Mouse (Mus musculus): Measurements from ENCODE around the gene Rassf1. TPM values are rescaled to one million over a fixed set of nuclear protein-coding genes. Genes with fewer than 3 reads are reported as not detected.

Gene Rassf1
- polyA plus RNA-seq, 1 experiment: 12.6 TPM

- Histone ChIP-seq H3K36me3 (replicated peaks; ENCODE audit: low read length) (peaks cover 4% of the 10 kb centered on the region), H3K9me3 (no peaks in the 10 kb centered on the region), H3K27me3 (replicated peaks) (peaks cover 53% of the 10 kb centered on the region), H3K4me3 (replicated peaks) (no peak overlapping the region), H3K4me1 (peaks cover 41% of the 10 kb centered on the region)
- no peak for TF ChIP-seq GATA1 (IDR thresholded peaks at IDR 0.05; ENCODE audit: borderline replicate concordance, low read length)
- no peak for TF ChIP-seq FLI1 (IDR thresholded peaks at IDR 0.05; ENCODE audit: low read length)
These were observed 48.5 kb downstream of the Rassf1 start for GRCm38 (mm10) chr9:107599842-107600241.

DNA sequence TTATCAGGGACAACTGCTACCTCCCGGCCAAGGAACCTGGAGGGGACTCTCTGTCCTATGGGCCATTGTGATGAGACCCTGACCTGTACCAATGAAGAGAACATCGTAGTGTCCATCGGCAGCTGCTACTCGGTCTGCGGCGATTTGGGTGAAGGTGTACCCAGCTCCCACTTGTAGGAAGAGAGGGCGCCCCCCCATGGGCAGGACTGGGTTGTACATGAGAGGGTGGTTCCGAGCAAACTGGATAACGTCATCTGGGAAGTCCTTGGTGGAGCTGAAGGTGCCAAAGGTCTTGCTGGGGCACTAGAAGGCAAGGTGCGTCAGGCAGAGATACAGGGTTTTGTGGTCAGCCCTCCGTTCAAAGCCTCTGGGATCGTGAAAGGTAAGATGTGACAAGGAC lies 49.4 kb downstream of the Rassf1 start:
- H3K4me1 ChIP-seq: peaks cover 44% of the 10 kb centered on the region
- peaks cover 61% of the 10 kb centered on the region for H3K27me3 ChIP-seq (replicated peaks)
- TF ChIP-seq FLI1 (IDR thresholded peaks at IDR 0.05; ENCODE audit: low read length) (no peak), GATA1 (IDR thresholded peaks at IDR 0.05; ENCODE audit: borderline replicate concordance, low read length) (no peak)
- H3K36me3 ChIP-seq (replicated peaks; ENCODE audit: low read length): no peaks in the 10 kb centered on the region
- no peak overlapping the region for H3K4me3 ChIP-seq (replicated peaks)
- no peaks in the 10 kb centered on the region for H3K9me3 ChIP-seq

DNA sequence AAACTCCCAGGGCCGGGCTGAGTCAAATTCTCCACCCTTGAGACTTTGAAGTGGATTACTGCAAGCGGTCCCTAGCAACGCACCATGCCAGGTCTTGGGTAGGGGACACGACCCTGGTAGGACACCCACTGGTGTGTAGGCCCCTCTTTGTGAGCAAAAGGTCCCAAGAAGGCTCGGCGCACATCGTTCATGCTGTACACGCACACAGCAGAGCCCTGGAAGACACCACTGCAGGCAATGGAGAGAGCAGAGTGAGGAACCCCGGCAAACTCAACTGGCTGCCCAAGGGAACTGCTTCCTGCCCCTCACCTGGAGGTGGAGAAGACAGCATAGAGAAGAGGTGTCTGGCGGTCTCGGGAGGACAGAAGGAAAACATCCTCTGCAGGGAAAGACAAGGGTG lies 49.9 kb downstream of the Rassf1 start:
- H3K36me3 ChIP-seq (replicated peaks; ENCODE audit: low read length): no peaks in the 10 kb centered on the region
- no peak for TF ChIP-seq GATA1 (IDR thresholded peaks at IDR 0.05; ENCODE audit: borderline replicate concordance, low read length)
- no peak for TF ChIP-seq FLI1 (IDR thresholded peaks at IDR 0.05; ENCODE audit: low read length)
- peaks cover 65% of the 10 kb centered on the region for H3K27me3 ChIP-seq (replicated peaks)
- H3K4me3 ChIP-seq (replicated peaks): no peak overlapping the region
- no peaks in the 10 kb centered on the region for H3K9me3 ChIP-seq
- peaks cover 44% of the 10 kb centered on the region for H3K4me1 ChIP-seq

- H3K36me3 ChIP-seq (replicated peaks; ENCODE audit: low read length): no peaks in the 10 kb centered on the region
- peaks cover 45% of the 10 kb centered on the region for H3K4me1 ChIP-seq
- no peak for TF ChIP-seq GATA1 (IDR thresholded peaks at IDR 0.05; ENCODE audit: borderline replicate concordance, low read length)
- no peak for TF ChIP-seq FLI1 (IDR thresholded peaks at IDR 0.05; ENCODE audit: low read length)
- peaks cover 69% of the 10 kb centered on the region for H3K27me3 ChIP-seq (replicated peaks)
- H3K9me3 ChIP-seq: no peaks in the 10 kb centered on the region
- H3K4me3 ChIP-seq (replicated peaks): peak overlapping the region; percentile 86
These were observed 50.8 kb downstream of the Rassf1 start for GRCm38 (mm10) chr9:107602068-107602648.

DNA sequence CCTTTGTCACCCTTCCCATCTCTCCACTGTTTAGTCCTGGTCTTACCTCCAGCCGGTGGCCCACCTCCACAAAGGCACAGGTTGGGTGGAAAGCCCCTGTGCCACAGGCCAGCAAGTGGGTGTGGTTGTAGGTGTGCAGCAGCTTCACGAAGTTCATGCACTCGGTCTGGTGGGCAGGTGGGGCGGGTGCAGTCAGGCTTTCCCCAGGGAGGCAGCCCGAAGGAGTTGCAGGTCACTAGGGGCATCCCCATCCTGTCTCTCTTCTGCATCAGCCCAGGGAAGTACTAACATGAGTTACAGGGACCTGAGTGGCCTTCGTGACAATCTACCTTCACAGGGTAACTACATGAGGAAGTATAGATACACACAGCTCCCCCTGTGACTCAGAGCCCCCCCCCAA lies 51.9 kb downstream of the Rassf1 start:
- no peak for TF ChIP-seq GATA1 (IDR thresholded peaks at IDR 0.05; ENCODE audit: borderline replicate concordance, low read length)
- TF ChIP-seq FLI1 (IDR thresholded peaks at IDR 0.05; ENCODE audit: low read length): no peak
- peaks cover 43% of the 10 kb centered on the region for H3K4me1 ChIP-seq
- no peaks in the 10 kb centered on the region for H3K36me3 ChIP-seq (replicated peaks; ENCODE audit: low read length)
- no peaks in the 10 kb centered on the region for H3K9me3 ChIP-seq
- peaks cover 68% of the 10 kb centered on the region for H3K27me3 ChIP-seq (replicated peaks)
- no peak overlapping the region for H3K4me3 ChIP-seq (replicated peaks)

GRCm38 (mm10) chr9:107605041-107605661 lies 53.8 kb downstream of the Rassf1 start:
- Histone ChIP-seq H3K9me3 (no peaks in the 10 kb centered on the region), H3K36me3 (replicated peaks; ENCODE audit: low read length) (no peaks in the 10 kb centered on the region), H3K4me3 (replicated peaks) (no peak overlapping the region), H3K27me3 (replicated peaks) (peaks cover 56% of the 10 kb centered on the region), H3K4me1 (peaks cover 55% of the 10 kb centered on the region)
- TF ChIP-seq FLI1 (IDR thresholded peaks at IDR 0.05; ENCODE audit: low read length): no peak
- TF ChIP-seq GATA1 (IDR thresholded peaks at IDR 0.05; ENCODE audit: borderline replicate concordance, low read length): no peak

GRCm38 (mm10) chr9:107606591-107606990 lies 55.2 kb downstream of the Rassf1 start:
- no peaks in the 10 kb centered on the region for H3K36me3 ChIP-seq (replicated peaks; ENCODE audit: low read length)
- peaks cover 60% of the 10 kb centered on the region for H3K4me1 ChIP-seq
- H3K27me3 ChIP-seq (replicated peaks): peaks cover 42% of the 10 kb centered on the region
- no peak overlapping the region for H3K4me3 ChIP-seq (replicated peaks)
- no peaks in the 10 kb centered on the region for H3K9me3 ChIP-seq
- TF ChIP-seq GATA1 (IDR thresholded peaks at IDR 0.05; ENCODE audit: borderline replicate concordance, low read length) (no peak), FLI1 (IDR thresholded peaks at IDR 0.05; ENCODE audit: low read length) (no peak)

DNA sequence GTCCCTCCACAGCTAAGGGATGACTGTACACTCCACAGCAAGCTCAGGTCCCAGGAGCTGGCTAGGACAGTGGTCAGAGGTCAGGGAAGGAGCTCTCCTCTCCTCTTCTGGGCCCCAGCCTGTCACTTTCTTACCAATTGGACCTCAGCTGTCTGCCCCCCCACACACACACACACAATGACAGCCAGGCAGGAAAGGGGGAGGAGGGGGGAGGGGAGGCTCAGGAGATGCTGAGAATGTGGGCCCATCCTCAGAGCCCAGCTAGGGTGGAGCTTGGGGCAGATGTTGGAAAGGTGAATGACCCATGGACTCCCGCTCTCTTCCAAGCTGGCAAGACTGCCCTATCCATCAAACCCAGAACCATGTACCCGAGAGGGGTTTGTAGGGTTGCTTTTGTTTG lies 55.7 kb downstream of the Rassf1 start:
- peak overlapping the region; percentile 8 for H3K4me3 ChIP-seq (replicated peaks)
- peaks cover 60% of the 10 kb centered on the region for H3K4me1 ChIP-seq
- no peak for TF ChIP-seq GATA1 (IDR thresholded peaks at IDR 0.05; ENCODE audit: borderline replicate concordance, low read length)
- no peak for TF ChIP-seq FLI1 (IDR thresholded peaks at IDR 0.05; ENCODE audit: low read length)
- no peaks in the 10 kb centered on the region for H3K9me3 ChIP-seq
- H3K27me3 ChIP-seq (replicated peaks): peaks cover 40% of the 10 kb centered on the region
- no peaks in the 10 kb centered on the region for H3K36me3 ChIP-seq (replicated peaks; ENCODE audit: low read length)

- peaks cover 40% of the 10 kb centered on the region for H3K27me3 ChIP-seq (replicated peaks)
These were observed 56.4 kb downstream of the Rassf1 start for GRCm38 (mm10) chr9:107607653-107608245.

DNA sequence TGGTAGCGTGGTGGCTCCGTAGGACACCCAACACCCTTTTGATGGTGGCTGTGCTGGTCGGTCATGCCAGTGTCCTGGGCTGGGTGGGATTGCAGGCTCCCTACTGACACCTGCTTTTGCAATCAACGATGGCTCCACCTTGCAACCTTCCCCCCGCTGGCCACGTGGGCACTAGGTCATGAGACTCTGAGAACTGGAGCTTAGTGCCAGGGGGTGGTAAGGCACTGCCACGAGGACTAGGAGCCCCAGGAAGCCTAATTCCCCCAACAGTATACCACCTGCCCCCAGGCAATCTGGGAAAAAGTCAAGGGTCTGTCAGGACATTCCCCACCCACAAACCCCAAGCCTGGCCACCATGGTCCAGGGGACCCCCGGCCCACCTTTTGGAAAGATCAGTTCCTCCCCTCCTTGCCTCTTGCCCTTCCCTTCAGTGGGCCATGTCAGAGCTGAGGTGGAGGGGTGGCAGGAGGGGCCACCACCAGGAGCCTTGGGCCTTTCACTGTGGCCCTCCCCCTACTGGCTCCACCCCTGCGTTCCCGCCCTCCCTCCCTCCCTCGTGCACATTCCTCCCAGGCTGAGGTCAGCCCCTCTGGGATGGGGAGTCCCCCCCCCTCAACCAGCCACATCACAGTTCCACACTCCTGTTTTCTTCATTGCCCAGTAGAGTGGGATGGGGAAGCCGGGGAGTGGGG lies 57.5 kb downstream of the Rassf1 start, which contains the start of gene Sema3b:
Gene Sema3b, minus strand, starts transcription at position 489 of the 692 bp plus-strand sequence.
- TF ChIP-seq FLI1 (IDR thresholded peaks at IDR 0.05; ENCODE audit: low read length) (no peak), GATA1 (IDR thresholded peaks at IDR 0.05; ENCODE audit: borderline replicate concordance, low read length) (no peak)
- H3K4me3 ChIP-seq (replicated peaks): peak within 1 kb of the TSS; percentile 30
- H3K9me3 ChIP-seq: no peaks in the 10 kb centered on the region
- peaks cover 62% of the 10 kb centered on the region for H3K4me1 ChIP-seq
- peaks cover 35% of the 10 kb centered on the region for H3K27me3 ChIP-seq (replicated peaks)
- peaks cover 4% of the 10 kb centered on the region for H3K36me3 ChIP-seq (replicated peaks; ENCODE audit: low read length)

More at GRCm38 (mm10) chr9:107607653-107608245, 56.4 kb downstream of the Rassf1 start:
- Histone ChIP-seq H3K9me3 (no peaks in the 10 kb centered on the region), H3K36me3 (replicated peaks; ENCODE audit: low read length) (no peaks in the 10 kb centered on the region), H3K4me3 (replicated peaks) (no peak overlapping the region), H3K4me1 (peaks cover 57% of the 10 kb centered on the region)
- TF ChIP-seq GATA1 (IDR thresholded peaks at IDR 0.05; ENCODE audit: borderline replicate concordance, low read length) (no peak), FLI1 (IDR thresholded peaks at IDR 0.05; ENCODE audit: low read length) (no peak)

Data from megakaryocyte, embryonic 14.5 days (primary cell).